Mouse (Mus musculus) kidney, postnatal 36 days (tissue): ENCODE measurements around the gene Slc1a4.

Experiments used
- DNase-seq, 2 experiments: peaks; one replicate each; pipeline ENCODE4 v3.0.0; 2021 to 2022; ENCODE audit warnings: mixed read lengths in 2 of 2

The Slc1a4 gene

DNA sequence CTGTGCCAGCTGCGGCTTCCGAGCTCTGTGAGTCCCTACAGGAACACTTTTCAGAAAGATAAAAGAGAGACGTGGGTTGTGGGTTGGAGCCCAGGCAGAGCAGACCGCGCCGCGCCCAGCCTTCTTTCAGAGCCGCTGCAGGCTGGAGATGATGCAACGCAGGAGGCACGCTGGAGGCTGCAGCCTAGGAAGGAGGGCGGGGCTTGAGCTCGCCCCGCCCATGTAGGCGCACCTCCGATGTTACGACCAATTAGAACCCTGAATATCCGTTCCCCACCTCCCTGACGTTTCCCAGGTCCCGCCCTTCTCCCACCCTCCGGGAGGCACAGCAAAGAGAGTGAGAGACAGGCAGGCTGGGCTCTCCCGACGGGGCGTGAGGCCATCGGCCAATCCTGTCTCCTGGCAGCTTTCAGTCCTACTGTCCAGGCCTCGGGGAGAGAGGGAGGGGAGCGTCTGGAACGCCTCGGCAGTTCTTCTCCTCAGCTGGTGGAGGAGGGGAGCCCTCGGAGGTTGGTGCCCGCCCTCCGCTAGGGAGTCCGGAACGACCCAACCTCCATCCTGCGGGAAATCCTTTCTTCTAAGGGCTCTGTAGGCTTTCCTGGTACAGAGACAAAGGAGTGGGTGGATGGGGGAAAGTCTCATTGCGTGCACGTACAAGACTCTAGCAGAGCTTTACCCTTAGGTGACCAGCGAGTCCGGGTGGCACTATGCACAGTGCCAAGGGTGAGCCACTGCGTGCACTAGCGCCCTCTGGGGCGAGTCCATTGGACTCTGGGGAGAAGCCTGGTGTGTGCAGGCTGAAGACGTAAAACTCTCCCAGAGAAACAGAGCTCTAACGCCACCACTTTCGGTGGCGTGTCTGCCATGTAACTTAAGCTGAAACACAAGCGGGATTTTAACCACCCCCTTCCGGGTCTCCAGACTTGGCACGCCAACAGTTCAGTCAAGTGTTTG, at the start of gene Slc1a4:
Gene Slc1a4, minus strand, starts transcription at position 153 of the 954 bp plus-strand sequence.
- DNase-seq, result peak; percentile 95 to 96

DNA sequence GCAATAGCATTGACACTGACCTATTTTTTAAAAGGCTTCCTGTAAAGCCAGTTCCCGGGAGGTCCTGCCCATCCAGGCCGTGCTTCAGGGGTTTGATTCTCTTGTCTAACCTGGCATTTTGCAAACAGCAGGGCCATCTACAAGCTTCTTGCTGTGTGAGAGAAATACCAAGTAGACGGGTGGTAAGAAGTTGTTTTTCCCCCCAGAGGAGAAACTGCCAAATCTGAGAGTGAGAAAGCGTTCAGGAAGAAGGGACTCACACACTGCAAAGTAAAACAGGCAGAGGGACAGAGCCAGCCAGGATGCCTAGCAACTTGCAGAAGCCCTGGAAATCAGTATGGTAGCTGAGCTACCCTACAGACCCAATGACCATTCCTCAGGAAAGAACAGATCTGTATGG, 47.6 kb upstream of the Slc1a4 start:
- no peak for DNase-seq

DNA sequence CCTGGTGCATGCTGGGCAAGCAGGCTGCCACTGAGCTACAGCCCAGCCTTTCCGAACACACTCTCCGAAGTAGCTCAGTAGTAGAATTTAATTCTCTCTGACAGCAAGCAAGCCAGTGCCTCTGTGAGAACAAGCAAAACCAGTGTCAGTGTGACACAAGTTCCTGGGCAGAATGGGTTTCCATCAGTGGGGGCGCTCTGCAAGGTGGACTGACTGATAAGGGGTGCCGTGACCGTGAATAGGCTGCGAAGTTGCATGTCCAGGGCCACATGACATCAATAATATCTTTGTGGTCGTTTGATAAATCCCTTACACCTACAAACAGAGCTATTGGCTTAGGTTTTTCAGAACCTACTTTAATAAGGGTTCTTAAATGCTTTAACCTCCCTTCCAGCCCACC, 44.1 kb upstream of the Slc1a4 start:
- no peak for DNase-seq

DNA sequence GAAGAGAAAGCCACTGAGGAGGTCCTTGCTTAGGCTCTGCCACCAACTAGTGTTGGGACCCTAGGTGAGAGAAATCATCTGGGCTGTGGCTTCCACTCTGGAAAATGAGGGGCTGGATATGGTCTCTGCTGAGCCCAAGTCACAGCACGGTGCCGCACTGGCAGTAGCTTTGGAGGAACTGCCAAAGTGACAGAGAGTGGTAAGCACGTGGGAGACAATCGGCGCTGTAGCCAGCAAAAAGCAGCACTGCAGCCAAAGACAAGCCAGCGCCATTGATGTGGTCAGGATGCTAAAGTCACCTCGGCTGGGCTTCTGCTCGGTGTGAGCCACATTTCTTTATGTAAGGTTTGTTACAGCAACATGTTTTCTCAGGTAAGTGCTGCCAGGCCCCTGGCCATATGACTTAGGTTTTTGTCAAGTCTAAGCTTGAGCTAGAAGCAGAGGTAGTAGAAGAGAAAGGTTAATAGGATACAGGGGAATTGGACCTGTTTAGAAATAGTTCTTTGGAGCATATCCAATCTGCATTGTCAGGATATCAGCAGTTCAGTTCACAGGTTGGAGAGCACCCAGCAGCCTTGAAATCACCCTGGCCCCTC, 40.2 kb upstream of the Slc1a4 start:
- no peak for DNase-seq

GRCm38 (mm10) chr11:20370486-20370885, 38.0 kb upstream of the Slc1a4 start:
- no peak for DNase-seq

GRCm38 (mm10) chr11:20366456-20366855, 33.9 kb upstream of the Slc1a4 start:
- DNase-seq, result no peak

DNA sequence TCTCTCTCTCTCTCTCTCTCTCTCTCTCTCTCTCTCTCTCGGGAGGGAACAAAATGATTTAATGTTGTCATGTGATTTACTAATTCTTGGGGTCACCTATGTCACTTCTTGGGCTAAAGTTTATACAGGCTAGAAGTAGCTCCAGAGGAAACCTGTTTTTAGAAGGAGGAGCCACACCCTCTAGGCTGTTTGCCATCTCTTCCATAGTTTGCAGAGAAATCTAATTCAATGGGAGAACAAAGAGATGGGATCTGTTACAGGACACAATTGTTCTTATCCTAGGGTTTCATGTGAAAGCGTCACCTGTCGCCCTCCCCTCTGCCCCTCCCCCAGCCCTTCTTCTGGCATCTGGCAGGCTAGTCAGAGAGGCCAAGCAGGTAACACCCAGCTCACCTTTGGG, 28.8 kb upstream of the Slc1a4 start:
- DNase-seq, result no peak

- DNase-seq, result peak in 1 of 2 experiments; percentile 10
Observed at GRCm38 (mm10) chr11:20357684-20358447, 25.4 kb upstream of the Slc1a4 start.

DNA sequence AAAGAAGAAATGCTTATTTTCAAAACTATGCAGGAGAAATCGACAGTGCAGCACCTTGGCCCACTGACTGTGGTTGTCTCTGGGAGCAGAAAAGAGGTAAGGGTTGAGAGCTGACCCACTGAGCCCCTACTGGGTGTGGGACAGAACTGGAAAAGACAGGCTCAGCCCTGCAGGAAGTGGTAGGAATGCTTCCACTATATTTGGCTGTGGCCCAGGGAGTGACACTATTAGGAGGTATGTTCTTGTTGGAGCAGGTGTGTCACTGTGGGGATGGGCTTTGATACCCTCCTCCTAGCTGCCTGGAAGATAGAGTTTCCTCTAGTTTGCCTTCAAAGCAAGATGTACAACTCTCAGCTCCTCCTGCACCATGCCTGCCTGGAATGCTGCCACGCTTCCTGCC, 16.0 kb upstream of the Slc1a4 start:
- no peak for DNase-seq

GRCm38 (mm10) chr11:20347548-20347947, 15.0 kb upstream of the Slc1a4 start:
- DNase-seq, result peak; percentile 72 to 82

DNA sequence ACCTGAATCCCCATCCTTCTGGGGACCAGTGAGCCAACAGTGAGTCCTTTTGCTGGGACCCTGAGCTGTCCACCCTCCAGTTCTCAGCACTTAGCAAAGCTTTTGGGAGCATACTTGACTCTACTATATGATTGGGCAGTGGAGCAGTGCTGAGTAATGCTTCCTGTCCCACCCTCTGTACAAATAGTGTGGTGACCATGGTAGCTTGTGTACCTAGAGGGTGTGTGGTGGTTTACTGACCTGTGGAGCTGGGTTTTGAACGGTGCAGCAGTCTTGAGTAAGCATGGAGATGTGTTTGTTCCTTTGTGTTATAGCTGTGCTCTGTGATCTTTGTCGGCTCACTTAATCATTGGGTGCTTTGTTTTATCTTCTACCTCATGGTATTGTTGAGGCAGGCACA, 13.9 kb upstream of the Slc1a4 start:
- DNase-seq, result no peak

GRCm38 (mm10) chr11:20343952-20344351, 11.4 kb upstream of the Slc1a4 start:
- DNase-seq, result no peak

DNA sequence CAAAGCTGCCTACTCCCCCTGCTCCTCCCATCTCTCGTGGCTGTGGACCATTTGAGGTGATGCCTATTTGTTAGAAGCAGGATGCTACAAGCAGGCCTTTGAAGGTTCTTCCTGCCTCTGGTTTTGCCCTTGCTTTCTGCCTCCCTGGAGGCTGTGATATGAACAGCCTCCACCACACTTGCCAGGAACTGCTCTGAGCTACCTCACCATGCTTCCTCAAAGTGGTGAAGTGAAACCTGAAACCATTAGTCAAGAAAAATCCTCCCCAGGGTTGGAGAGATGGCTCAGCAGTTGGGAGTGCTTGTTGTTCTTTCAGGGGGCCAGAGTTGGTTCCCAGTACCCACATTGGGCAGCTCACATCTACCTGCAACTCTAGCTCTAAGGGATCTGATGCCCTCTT, 9.1 kb upstream of the Slc1a4 start:
- no peak for DNase-seq

DNA sequence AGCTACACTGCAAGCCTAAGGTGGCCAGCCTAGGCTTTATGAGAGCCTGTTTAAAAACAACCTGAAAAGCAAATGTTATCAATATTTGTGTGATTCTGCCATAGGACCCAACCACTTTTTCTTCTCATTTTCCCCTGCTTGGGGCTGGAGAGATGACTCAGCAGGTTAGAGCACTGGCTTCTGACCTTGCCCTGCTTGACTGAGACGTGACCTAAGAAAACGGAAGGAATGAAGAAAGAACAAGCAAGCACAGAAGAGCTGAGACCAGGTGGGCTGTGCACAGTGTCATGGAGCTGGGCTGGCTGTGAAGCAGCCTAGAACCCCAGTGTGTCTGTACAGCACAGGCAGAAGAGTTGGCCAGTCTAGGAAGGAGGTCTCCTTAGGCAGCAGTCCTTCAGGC, 6.2 kb upstream of the Slc1a4 start:
- DNase-seq, result no peak

DNA sequence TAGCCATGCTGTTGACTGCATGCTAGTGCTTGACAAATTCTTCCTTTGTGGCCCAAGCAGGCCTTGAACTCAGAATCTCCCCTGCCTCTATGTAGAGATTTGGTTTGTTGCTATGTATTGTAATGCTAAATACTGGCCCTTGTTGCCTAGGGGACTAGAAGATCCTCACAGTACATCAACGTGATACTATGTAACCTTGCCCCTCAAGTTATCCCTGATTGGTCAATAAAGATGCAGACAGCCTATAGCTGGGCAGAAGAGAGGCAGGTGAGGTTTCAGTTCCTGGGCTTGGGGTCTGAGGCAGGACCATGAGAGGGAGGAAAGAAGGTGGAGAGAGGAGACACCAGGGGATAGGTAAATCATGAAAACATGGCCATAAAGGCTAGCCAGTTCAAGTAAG, 1.8 kb upstream of the Slc1a4 start:
- DNase-seq, result no peak

- peak in 1 of 2 experiments; percentile 51 for DNase-seq
Observed at GRCm38 (mm10) chr11:20331690-20332537, 599 bp downstream of the Slc1a4 start.

- DNase-seq, result no peak
Observed at GRCm38 (mm10) chr11:20331027-20331689, 1.4 kb downstream of the Slc1a4 start.

- no peak for DNase-seq
Observed at GRCm38 (mm10) chr11:20329711-20330110, 2.8 kb downstream of the Slc1a4 start.

GRCm38 (mm10) chr11:20328771-20329170, 3.7 kb downstream of the Slc1a4 start:
- no peak for DNase-seq

- DNase-seq, result no peak
Observed at GRCm38 (mm10) chr11:20326328-20326995, 6.1 kb downstream of the Slc1a4 start.

GRCm38 (mm10) chr11:20325073-20325694, 7.3 kb downstream of the Slc1a4 start:
- DNase-seq, result no peak
